Mouse (Mus musculus) heart, adult 11 months (tissue): ENCODE measurements around the gene Atp13a3.

Experiments
- DNase-seq: peaks from one replicate; pipeline ENCODE4 v3.0.0; 2022

Gene Atp13a3

GRCm38 (mm10) chr16:30273065-30273464, 132.7 kb downstream of the Atp13a3 start:
- no peak for DNase-seq

- DNase-seq, result no peak
Measured at GRCm38 (mm10) chr16:30271941-30272595, 133.7 kb downstream of the Atp13a3 start.

GRCm38 (mm10) chr16:30271223-30271761, 134.5 kb downstream of the Atp13a3 start:
- DNase-seq, result no peak

- no peak for DNase-seq
Measured at GRCm38 (mm10) chr16:30267359-30267758, 138.4 kb downstream of the Atp13a3 start, which contains the start of gene Cpn2. TSS of gene Cpn2 (minus strand) at chr16:30267499.

- no peak for DNase-seq
Measured at GRCm38 (mm10) chr16:30266561-30266960, 139.2 kb downstream of the Atp13a3 start.

- DNase-seq, result no peak
Measured at GRCm38 (mm10) chr16:30265611-30266010, 140.2 kb downstream of the Atp13a3 start.

GRCm38 (mm10) chr16:30263156-30263555, 142.6 kb downstream of the Atp13a3 start:
- DNase-seq, result no peak

GRCm38 (mm10) chr16:30262664-30263063, 143.1 kb downstream of the Atp13a3 start:
- DNase-seq, result no peak
